Mouse (Mus musculus): Measurements from ENCODE around the gene 9130230L23Rik. TPM values are rescaled to one million over a fixed set of nuclear protein-coding genes. Genes with fewer than 3 reads are reported as not detected.

Gene 9130230L23Rik
- polyA plus RNA-seq, 1 experiment from 2014 or later, result 0.35 TPM

- Histone ChIP-seq H3K4me3 (no peak overlapping the region), H3K9me3 (no peaks in the 10 kb centered on the region), H3K4me1 (replicated peaks) (0 out of 2 replicates have a peak, but pooled peaks cover 9% of the 10 kb centered on the region), H3K27me3 (ENCODE audit: insufficient read depth, poor library complexity, severe bottlenecking) (peaks cover 3% of the 10 kb centered on the region), H3K36me3 (no peaks in the 10 kb centered on the region), H3K27ac (no peak overlapping the region)
- WGBS, result 93% methylated on average over 1 of the region's 1 CpGs
- DNase-seq (ENCODE audit: low spot score), result no peak
Measured at GRCm38 (mm10) chr5:66032826-66033225, 28.7 kb upstream of the 9130230L23Rik start.

- Histone ChIP-seq H3K27me3 (ENCODE audit: insufficient read depth, poor library complexity, severe bottlenecking) (peaks cover 3% of the 10 kb centered on the region), H3K9me3 (peaks cover 5% of the 10 kb centered on the region), H3K27ac (no peak overlapping the region), H3K4me3 (no peak overlapping the region), H3K4me1 (replicated peaks) (0 out of 2 replicates have a peak, but pooled peaks cover 9% of the 10 kb centered on the region), H3K36me3 (peaks cover 4% of the 10 kb centered on the region; the same call in 1 of the 2 replicates)
- no peak for DNase-seq (ENCODE audit: low spot score)
- WGBS, result 85% methylated on average over 5 of the region's 5 CpGs
Measured at GRCm38 (mm10) chr5:66031699-66032098, 27.6 kb upstream of the 9130230L23Rik start.

GRCm38 (mm10) chr5:66028232-66028631 lies 24.1 kb upstream of the 9130230L23Rik start:
- WGBS, result 92% methylated on average over 5 of the region's 5 CpGs
- H3K4me1 ChIP-seq (replicated peaks), result no peaks in the 10 kb centered on the region
- no peaks in the 10 kb centered on the region for H3K27me3 ChIP-seq (ENCODE audit: insufficient read depth, poor library complexity, severe bottlenecking)
- H3K27ac ChIP-seq, result no peak overlapping the region
- H3K36me3 ChIP-seq, result peaks cover 13% of the 10 kb centered on the region; the same call in 1 of the 2 replicates
- no peak for DNase-seq (ENCODE audit: low spot score)
- no peak overlapping the region for H3K4me3 ChIP-seq
- H3K9me3 ChIP-seq, result peaks cover 16% of the 10 kb centered on the region

- no peak for DNase-seq (ENCODE audit: low spot score)
- no peak overlapping the region for H3K27ac ChIP-seq
- H3K4me1 ChIP-seq (replicated peaks), result no peaks in the 10 kb centered on the region
- no peaks in the 10 kb centered on the region for H3K27me3 ChIP-seq (ENCODE audit: insufficient read depth, poor library complexity, severe bottlenecking)
- WGBS, result 96% methylated on average over 8 of the region's 8 CpGs
- peaks cover 16% of the 10 kb centered on the region for H3K9me3 ChIP-seq
- no peak overlapping the region for H3K4me3 ChIP-seq
- peaks cover 13% of the 10 kb centered on the region; the same call in 1 of the 2 replicates for H3K36me3 ChIP-seq
Measured at GRCm38 (mm10) chr5:66027206-66027605, 23.1 kb upstream of the 9130230L23Rik start.

GRCm38 (mm10) chr5:66026796-66027195 lies 22.7 kb upstream of the 9130230L23Rik start:
- no peak overlapping the region for H3K27ac ChIP-seq
- WGBS, result 96% methylated on average over 31 of the region's 31 CpGs
- DNase-seq (ENCODE audit: low spot score), result no peak
- peaks cover 13% of the 10 kb centered on the region; the same call in 1 of the 2 replicates for H3K36me3 ChIP-seq
- H3K9me3 ChIP-seq, result peaks cover 16% of the 10 kb centered on the region
- H3K27me3 ChIP-seq (ENCODE audit: insufficient read depth, poor library complexity, severe bottlenecking), result no peaks in the 10 kb centered on the region
- H3K4me1 ChIP-seq (replicated peaks), result no peaks in the 10 kb centered on the region
- H3K4me3 ChIP-seq, result no peak overlapping the region

- no peaks in the 10 kb centered on the region for H3K36me3 ChIP-seq
- H3K4me3 ChIP-seq, result no peak overlapping the region
- no peaks in the 10 kb centered on the region for H3K4me1 ChIP-seq (replicated peaks)
- H3K27ac ChIP-seq, result no peak overlapping the region
- no peaks in the 10 kb centered on the region for H3K27me3 ChIP-seq (ENCODE audit: insufficient read depth, poor library complexity, severe bottlenecking)
- DNase-seq (ENCODE audit: low spot score), result no peak
- 94% methylated on average over 2 of the region's 2 CpGs for WGBS
- no peaks in the 10 kb centered on the region for H3K9me3 ChIP-seq
Measured at GRCm38 (mm10) chr5:66015449-66015961, 11.4 kb upstream of the 9130230L23Rik start.

- 88% methylated on average over 2 of the region's 2 CpGs for WGBS
- H3K27ac ChIP-seq, result no peak overlapping the region
- no peaks in the 10 kb centered on the region for H3K27me3 ChIP-seq (ENCODE audit: insufficient read depth, poor library complexity, severe bottlenecking)
- no peaks in the 10 kb centered on the region for H3K4me1 ChIP-seq (replicated peaks)
- DNase-seq (ENCODE audit: low spot score), result no peak
- no peak overlapping the region for H3K4me3 ChIP-seq
- H3K36me3 ChIP-seq, result no peaks in the 10 kb centered on the region
- no peaks in the 10 kb centered on the region for H3K9me3 ChIP-seq
Measured at GRCm38 (mm10) chr5:66014437-66014836, 10.4 kb upstream of the 9130230L23Rik start.

- no peaks in the 10 kb centered on the region for H3K27me3 ChIP-seq (ENCODE audit: insufficient read depth, poor library complexity, severe bottlenecking)
- 82% methylated on average over 3 of the region's 3 CpGs for WGBS
- no peak overlapping the region for H3K27ac ChIP-seq
- H3K4me3 ChIP-seq, result no peak overlapping the region
- H3K4me1 ChIP-seq (replicated peaks), result no peaks in the 10 kb centered on the region
- no peaks in the 10 kb centered on the region for H3K9me3 ChIP-seq
- DNase-seq (ENCODE audit: low spot score), result no peak
- H3K36me3 ChIP-seq, result no peaks in the 10 kb centered on the region
Measured at GRCm38 (mm10) chr5:66013999-66014398, 9.9 kb upstream of the 9130230L23Rik start.

- no peaks in the 10 kb centered on the region for H3K36me3 ChIP-seq
- 0 out of 2 replicates have a peak, but pooled peaks cover 7% of the 10 kb centered on the region for H3K4me1 ChIP-seq (replicated peaks)
- DNase-seq (ENCODE audit: low spot score), result no peak
- WGBS, result 91% methylated on average over 15 of the region's 15 CpGs
- H3K27ac ChIP-seq, result no peak overlapping the region
- H3K4me3 ChIP-seq, result no peak overlapping the region
- no peaks in the 10 kb centered on the region for H3K27me3 ChIP-seq (ENCODE audit: insufficient read depth, poor library complexity, severe bottlenecking)
- no peaks in the 10 kb centered on the region for H3K9me3 ChIP-seq
Measured at GRCm38 (mm10) chr5:66008245-66008967, 4.3 kb upstream of the 9130230L23Rik start.

GRCm38 (mm10) chr5:66005041-66005678 lies 1.1 kb upstream of the 9130230L23Rik start:
- H3K9me3 ChIP-seq, result no peaks in the 10 kb centered on the region
- H3K36me3 ChIP-seq, result no peaks in the 10 kb centered on the region
- H3K27ac ChIP-seq, result no peak overlapping the region
- WGBS, result 42% methylated on average over 16 of the region's 16 CpGs
- 0 out of 2 replicates have a peak, but pooled peaks cover 7% of the 10 kb centered on the region for H3K4me1 ChIP-seq (replicated peaks)
- H3K4me3 ChIP-seq, result no peak overlapping the region
- no peak for DNase-seq (ENCODE audit: low spot score)
- H3K27me3 ChIP-seq (ENCODE audit: insufficient read depth, poor library complexity, severe bottlenecking), result no peaks in the 10 kb centered on the region

GRCm38 (mm10) chr5:66001232-66001631 lies 2.9 kb downstream of the 9130230L23Rik start:
- 74% methylated on average over 5 of the region's 5 CpGs for WGBS
- Histone ChIP-seq H3K9me3 (no peaks in the 10 kb centered on the region), H3K4me1 (replicated peaks) (0 out of 2 replicates have a peak, but pooled peaks cover 7% of the 10 kb centered on the region), H3K36me3 (no peaks in the 10 kb centered on the region), H3K27ac (no peak overlapping the region), H3K4me3 (no peak overlapping the region), H3K27me3 (ENCODE audit: insufficient read depth, poor library complexity, severe bottlenecking) (no peaks in the 10 kb centered on the region)
- no peak for DNase-seq (ENCODE audit: low spot score)

- DNase-seq (ENCODE audit: low spot score), result no peak
- Histone ChIP-seq H3K27me3 (ENCODE audit: insufficient read depth, poor library complexity, severe bottlenecking) (no peaks in the 10 kb centered on the region), H3K4me1 (replicated peaks) (0 out of 2 replicates have a peak, but pooled peaks cover 7% of the 10 kb centered on the region), H3K4me3 (no peak overlapping the region), H3K9me3 (no peaks in the 10 kb centered on the region), H3K27ac (no peak overlapping the region), H3K36me3 (no peaks in the 10 kb centered on the region)
- 77% methylated on average over 6 of the region's 6 CpGs for WGBS
Measured at GRCm38 (mm10) chr5:66000567-66001125, 3.4 kb downstream of the 9130230L23Rik start.

- Histone ChIP-seq H3K36me3 (no peaks in the 10 kb centered on the region), H3K9me3 (no peaks in the 10 kb centered on the region), H3K4me1 (replicated peaks) (0 out of 2 replicates have a peak, but pooled peaks cover 5% of the 10 kb centered on the region), H3K4me3 (no peak overlapping the region), H3K27me3 (ENCODE audit: insufficient read depth, poor library complexity, severe bottlenecking) (no peaks in the 10 kb centered on the region), H3K27ac (no peak overlapping the region)
- WGBS, result 72% methylated on average over 7 of the region's 7 CpGs
- DNase-seq (ENCODE audit: low spot score), result no peak
Measured at GRCm38 (mm10) chr5:66000074-66000473, 4.0 kb downstream of the 9130230L23Rik start.

Data from hindbrain, embryonic 10.5 days (tissue).